Mouse (Mus musculus) Patski (cell line): Measurements from ENCODE around the gene Actl11. TPM values are rescaled to one million over a fixed set of nuclear protein-coding genes. Genes with fewer than 3 reads are reported as not detected.
A peak's percentile ranks its signal among the peaks of the same experiment; 100 is the strongest.

Source experiments
- ATAC-seq: fragments of 100-300 bp; one replicate; pipeline ENCODE4 v1.8.0; 2021
- CTCF ChIA-PET: fragments of 350-600 bp; sonication (Branson Sonifier 250); formaldehyde crosslinking; loops from one replicate; lab custom pipeline; 2022; ENCODE audit warnings: inconsistent platforms; lab: Charles Lee
- POLR2A ChIA-PET: fragments of 350-600 bp; sonication (Branson Sonifier 250); formaldehyde crosslinking; loops from one replicate; lab custom pipeline; 2022; ENCODE audit warnings: antibody characterized with exemption, inconsistent platforms; lab: Charles Lee
- DNase-seq: peaks from one replicate; pipeline ENCODE4 v3.0.0-alpha.2; 2011; ENCODE audit warnings: low read depth, low spot score
- H3K27me3 ChIP-seq: fragments of 371-371 bp; one replicate; pipeline ENCODE4 v1.5.1; 2021
- CTCF ChIP-seq: fragments of 100-300 bp; IDR thresholded peaks from one replicate; pipeline ENCODE4 v1.5.1; 2021
- in situ Hi-C: fragments of 300-500 bp; cut with MboI; formaldehyde crosslinking; loops from 3 replicates; pipeline ENCODE4 v1.11.1; 2018; ENCODE audit warnings: low pct_unique_long_range_greater_than_20kb, mixed read lengths
- polyA plus RNA-seq: library from polyadenylated mRNA; unstranded; gene quantifications from one replicate; pipeline ENCODE4 v1.2.3, GENCODE M21; 2021

Actl11 gene
- not detected for polyA plus RNA-seq

DNA sequence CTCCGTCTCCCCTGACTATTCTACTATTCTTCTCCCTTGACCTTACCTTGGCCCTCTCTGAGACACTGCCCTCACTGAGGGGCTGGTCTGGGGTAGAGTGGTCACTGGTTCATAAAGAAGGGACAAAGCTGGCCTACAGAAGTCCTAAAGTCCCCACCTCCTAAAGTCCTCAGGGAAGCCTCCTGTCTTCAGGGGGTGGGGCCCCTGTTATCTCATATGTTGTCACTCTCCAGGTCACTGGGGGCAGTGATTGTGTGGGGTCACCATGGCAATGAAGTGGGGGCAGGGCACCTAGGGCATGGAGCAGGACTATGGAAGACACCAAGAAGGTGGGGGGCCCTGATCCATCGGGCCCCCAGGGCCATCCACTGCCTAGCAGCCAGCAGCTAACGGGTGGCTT lies at the start of gene Actl11:
Gene Actl11 (plus strand): TSS at position 301 of the 400 bp plus-strand sequence.
- peaks cover 16% of the 10 kb centered on the region for H3K27me3 ChIP-seq
- no peak for TF ChIP-seq CTCF
- ChIA-PET CTCF (no interaction called here), POLR2A (no interaction called here)
- no peak for ATAC-seq
- no peak for DNase-seq
- in situ Hi-C loops: no loop called here

DNA sequence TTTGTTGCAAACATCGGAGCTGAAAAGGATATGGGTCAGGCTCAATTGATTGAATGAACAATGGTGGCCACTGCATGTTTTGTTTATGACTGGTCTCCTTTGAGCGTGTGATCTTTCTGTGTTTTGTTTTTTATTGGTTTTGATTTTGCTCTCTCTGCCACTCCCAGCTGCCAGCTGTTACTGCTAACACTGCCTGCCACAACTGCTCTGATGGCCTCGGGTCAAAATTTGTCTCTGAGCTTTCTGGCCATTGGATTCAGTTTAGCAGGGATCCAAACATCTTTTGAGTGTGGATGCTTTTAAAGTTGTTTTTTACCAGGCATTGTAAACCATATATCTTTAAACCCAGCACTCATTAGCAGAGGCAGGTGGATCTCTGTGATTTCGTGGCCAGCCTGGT lies 47.9 kb upstream of the Actl11 start:
- TF ChIP-seq CTCF: no peak
- POLR2A ChIA-PET: no interaction called here
- CTCF ChIA-PET: no interaction called here
- in situ Hi-C loops: no loop called here
- DNase-seq: no peak
- ATAC-seq: no peak
- H3K27me3 ChIP-seq: peaks cover 27% of the 10 kb centered on the region

DNA sequence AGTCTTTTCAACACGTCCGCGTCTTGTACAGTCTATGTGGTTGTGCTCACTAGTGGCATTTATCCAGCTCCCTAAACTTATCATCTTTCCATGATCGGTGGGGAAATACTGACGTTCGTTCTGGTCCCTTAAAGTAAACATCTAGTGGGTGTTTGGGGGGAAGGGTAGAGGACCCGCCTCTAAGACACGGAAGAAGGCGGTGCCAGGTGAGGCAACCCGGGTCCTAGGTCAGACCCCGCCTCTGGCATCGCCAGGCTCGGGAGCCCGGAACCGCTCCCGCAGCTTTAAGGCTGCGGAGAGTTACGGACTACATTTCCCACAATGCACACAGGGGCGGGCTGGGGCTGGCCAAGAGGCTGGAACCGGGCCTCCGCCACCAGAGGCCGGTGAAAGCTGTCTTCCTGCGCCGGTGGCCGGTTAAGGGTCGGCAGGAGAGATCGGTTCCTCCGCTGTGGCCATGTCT lies 40.4 kb upstream of the Actl11 start, which contains the start of gene Mon1a:
Gene Mon1a (plus strand): TSS at position 348 of the 463 bp plus-strand sequence.
- POLR2A ChIA-PET: no interaction called here
- DNase-seq (no peak), ATAC-seq (peak; percentile 90)
- in situ Hi-C loops: no loop called here
- CTCF ChIA-PET: interaction anchor here (2.3 kb wide), 1 partner anchor 17 kb away, joined by 8 read pairs; no protein-coding TSS in a partner anchor
- peaks cover 9% of the 10 kb centered on the region for H3K27me3 ChIP-seq
- TF ChIP-seq CTCF: no peak

DNA sequence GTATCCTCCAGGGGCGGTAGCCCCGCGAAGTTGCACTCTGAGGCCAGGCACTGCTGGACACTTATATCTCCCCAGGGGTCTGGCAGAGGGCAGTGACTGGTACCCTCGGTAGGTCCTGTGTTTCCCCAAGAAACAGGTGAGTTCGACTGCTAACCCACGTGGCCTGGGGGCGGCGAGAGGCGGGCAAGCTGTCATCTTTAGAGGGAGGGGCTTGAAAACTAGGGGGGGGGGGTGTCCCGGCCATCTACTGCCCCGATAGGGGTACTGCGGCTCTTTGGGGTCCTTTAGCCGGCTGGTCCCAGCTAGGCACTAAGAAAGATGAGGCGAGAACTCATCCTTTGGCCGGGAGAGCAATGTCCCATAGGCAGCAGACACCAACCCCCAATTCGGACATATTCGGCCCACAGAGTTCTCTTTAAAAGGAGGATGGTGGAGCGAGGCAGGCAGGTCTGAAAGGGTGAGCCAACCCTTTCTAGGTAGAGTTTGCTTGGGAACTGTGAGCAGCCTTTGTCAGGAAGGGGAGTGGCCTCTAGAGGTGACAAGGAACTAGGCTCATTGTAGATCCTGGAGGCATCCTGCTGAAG lies 39.9 kb upstream of the Actl11 start:
- no peak for TF ChIP-seq CTCF
- H3K27me3 ChIP-seq: peaks cover 9% of the 10 kb centered on the region
- in situ Hi-C loops: no loop called here
- DNase-seq (no peak), ATAC-seq (peak; percentile 60)
- CTCF ChIA-PET: interaction anchor here (0.9 to 2.3 kb wide), 2 partner anchors 16 to 18 kb away, joined by 3 to 8 read pairs; no protein-coding TSS in a partner anchor
- POLR2A ChIA-PET: no interaction called here

DNA sequence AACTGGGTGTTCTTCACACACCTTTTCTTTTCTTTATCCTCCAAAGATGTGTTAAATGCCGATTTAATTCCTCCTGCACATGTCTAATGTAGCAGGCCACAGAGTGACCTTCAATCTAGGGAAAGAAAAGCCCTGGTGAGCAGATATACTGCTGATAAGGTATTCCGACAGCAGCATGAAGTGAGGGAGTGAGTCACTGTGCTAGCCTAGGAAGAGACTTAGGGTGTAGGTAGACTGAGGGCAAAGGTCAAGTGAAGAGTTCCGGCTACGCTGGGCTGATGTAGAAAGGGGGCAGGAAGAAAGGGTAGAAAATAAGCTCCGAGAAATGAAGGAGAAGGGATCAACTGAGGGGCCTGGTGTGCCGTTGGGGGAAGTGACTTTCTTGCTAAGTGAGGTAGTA lies 38.0 kb upstream of the Actl11 start:
- no peak for TF ChIP-seq CTCF
- ChIA-PET POLR2A (interaction anchor here (1.8 kb wide), 1 partner anchor 18 kb away, joined by 5 read pairs; the partner anchor contains the start of gene Rbm6), CTCF (interaction anchor here (7.8 kb wide), 1 partner anchor 15 kb away, joined by 43 read pairs; the partner anchor contains the start of gene Mst1r)
- no peaks in the 10 kb centered on the region for H3K27me3 ChIP-seq
- in situ Hi-C loops: loop anchor here (5.0 kb wide), 1 partner anchor 167 kb away; no protein-coding TSS in a partner anchor
- no peak for ATAC-seq
- no peak for DNase-seq

DNA sequence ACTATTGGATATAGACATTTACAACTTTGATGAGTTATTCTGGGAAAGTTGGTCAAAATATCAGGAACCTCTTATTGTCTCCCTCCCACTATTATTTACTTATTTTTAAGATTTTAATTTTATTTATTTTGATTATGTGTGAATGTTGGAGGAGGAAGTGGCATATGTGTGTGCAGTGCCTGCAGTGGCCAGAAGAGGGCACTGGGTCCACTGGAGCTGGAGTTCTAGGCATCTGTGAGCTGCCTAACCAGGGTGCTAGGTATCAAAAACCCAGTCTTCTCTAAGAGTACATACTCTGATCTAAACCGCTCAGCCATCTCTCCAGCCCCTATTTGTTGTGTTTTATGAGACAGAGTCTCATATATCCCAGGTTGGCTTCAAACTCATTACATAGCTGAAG lies 37.2 kb upstream of the Actl11 start:
- peak; percentile 68 for TF ChIP-seq CTCF
- in situ Hi-C loops: loop anchor here (5.0 kb wide), 1 partner anchor 166 kb away; no protein-coding TSS in a partner anchor
- ChIA-PET POLR2A (interaction anchor here (1.8 kb wide), 1 partner anchor 18 kb away, joined by 5 read pairs; the partner anchor contains the start of gene Rbm6), CTCF (interaction anchor here (0.8 to 7.8 kb wide), 3 partner anchors 9 to 71 kb away, joined by 3 to 43 read pairs (median 3); partner anchors contain the start of gene Mst1r)
- no peaks in the 10 kb centered on the region for H3K27me3 ChIP-seq
- ATAC-seq: no peak
- DNase-seq: no peak

DNA sequence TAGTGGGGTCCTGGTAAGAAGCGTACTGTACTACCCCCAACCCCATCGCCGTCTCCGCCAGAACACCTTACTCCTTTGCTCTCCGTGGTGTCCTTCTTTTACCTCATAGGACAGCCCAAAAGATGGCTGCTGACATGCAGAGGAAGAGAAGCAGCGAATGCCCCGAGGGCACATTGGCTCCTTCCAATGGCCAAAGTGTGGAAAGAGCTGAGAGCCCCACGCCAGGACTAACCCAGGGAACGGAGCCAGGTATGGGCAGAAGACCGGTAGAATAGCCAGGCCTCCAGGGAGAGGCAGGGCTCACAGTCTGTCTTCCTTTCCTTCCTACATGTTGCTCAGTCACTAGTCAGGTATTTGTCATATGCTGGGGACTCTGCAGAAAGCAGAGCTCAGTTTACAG lies 29.7 kb upstream of the Actl11 start:
- DNase-seq: no peak
- POLR2A ChIA-PET: no interaction called here
- CTCF ChIA-PET: no interaction called here
- H3K27me3 ChIP-seq: no peaks in the 10 kb centered on the region
- in situ Hi-C loops: no loop called here
- no peak for ATAC-seq
- no peak for TF ChIP-seq CTCF

DNA sequence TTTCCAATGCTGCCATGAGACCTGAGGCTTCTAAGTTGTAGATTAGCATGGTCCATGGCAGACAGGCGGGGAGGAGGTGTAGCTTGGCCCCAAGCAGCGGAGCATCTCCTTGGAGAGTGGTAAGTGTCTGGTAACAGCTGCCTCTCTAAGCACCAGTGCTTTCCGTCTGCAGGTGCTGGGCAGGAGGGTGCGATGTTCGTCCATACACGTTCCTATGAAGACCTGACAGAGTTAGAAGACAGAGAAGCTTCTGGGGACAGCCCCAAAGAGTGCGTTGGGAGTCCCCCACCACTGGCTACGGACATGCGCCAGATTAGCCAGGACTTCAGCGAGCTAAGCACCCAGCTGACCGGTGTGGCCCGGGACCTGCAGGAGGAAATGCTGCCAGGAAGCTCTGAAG lies 28.4 kb upstream of the Actl11 start:
- no peak for DNase-seq
- ATAC-seq: no peak
- ChIA-PET CTCF (interaction anchor here (0.8 to 1.7 kb wide), 3 partner anchors 9 to 153 kb away, joined by 3 to 4 read pairs (median 3); partner anchors contain the start of gene Amigo3), POLR2A (no interaction called here)
- no peaks in the 10 kb centered on the region for H3K27me3 ChIP-seq
- TF ChIP-seq CTCF: no peak
- in situ Hi-C loops: no loop called here

DNA sequence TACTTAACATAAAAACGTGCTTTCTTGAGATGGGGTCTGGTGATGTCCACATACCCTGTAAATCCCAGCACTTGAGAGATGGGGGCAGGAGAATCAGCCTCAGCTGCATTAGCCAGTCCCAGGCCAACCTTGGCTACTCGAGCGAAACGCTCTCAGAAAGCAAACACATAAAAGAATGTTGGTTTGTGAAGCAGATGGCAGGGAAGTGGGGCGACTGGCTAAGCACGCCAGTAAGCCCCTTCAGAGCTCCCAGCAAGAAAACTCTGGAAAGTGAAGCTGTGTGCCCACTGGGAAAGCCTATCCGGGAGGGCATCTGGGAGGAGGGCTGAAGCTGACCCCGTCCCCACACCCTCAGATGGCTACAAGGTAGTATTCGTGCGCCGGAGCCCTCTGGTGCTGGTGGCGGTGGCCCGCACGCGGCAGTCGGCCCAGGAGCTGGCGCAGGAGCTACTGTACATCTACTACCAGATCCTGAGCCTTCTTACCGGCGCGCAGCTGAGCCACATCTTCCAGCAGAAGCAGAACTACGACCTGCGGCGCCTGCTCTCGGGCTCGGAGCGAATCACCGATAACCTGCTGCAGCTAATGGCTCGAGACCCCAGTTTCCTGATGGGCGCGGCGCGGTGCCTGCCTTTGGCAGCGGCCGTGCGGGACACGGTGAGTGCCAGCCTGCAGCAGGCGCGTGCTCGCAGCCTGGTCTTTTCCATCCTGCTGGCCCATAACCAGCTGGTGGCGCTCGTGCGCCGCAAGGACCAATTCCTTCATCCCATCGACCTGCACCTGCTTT lies 27.2 kb upstream of the Actl11 start:
- TF ChIP-seq CTCF: no peak
- DNase-seq (no peak), ATAC-seq (no peak)
- in situ Hi-C loops: no loop called here
- CTCF ChIA-PET: interaction anchor here (1.7 to 7.9 kb wide), 2 partner anchors 61 to 152 kb away, joined by 4 to 65 read pairs; partner anchors contain the start of gene Amigo3
- H3K27me3 ChIP-seq: no peaks in the 10 kb centered on the region
- POLR2A ChIA-PET: no interaction called here

DNA sequence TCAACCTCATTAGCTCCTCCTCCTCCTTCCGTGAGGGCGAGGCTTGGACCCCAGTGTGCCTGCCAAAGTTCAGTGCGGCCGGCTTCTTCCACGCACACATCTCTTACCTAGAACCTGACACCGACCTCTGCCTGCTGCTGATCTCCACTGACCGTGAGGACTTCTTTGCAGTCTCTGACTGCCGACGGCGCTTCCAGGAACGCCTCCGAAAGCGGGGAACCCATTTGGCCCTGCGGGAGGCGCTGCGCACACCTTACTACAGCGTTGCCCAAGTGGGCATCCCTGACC lies 26.7 kb upstream of the Actl11 start:
- DNase-seq (no peak), ATAC-seq (no peak)
- POLR2A ChIA-PET: no interaction called here
- TF ChIP-seq CTCF: no peak
- CTCF ChIA-PET: interaction anchor here (7.9 kb wide), 1 partner anchor 60 kb away, joined by 65 read pairs; no protein-coding TSS in a partner anchor
- in situ Hi-C loops: no loop called here
- H3K27me3 ChIP-seq: no peaks in the 10 kb centered on the region
